Comparison of ENCODE assay signal across 8 mouse cellular contexts in the genomic region with DNA sequence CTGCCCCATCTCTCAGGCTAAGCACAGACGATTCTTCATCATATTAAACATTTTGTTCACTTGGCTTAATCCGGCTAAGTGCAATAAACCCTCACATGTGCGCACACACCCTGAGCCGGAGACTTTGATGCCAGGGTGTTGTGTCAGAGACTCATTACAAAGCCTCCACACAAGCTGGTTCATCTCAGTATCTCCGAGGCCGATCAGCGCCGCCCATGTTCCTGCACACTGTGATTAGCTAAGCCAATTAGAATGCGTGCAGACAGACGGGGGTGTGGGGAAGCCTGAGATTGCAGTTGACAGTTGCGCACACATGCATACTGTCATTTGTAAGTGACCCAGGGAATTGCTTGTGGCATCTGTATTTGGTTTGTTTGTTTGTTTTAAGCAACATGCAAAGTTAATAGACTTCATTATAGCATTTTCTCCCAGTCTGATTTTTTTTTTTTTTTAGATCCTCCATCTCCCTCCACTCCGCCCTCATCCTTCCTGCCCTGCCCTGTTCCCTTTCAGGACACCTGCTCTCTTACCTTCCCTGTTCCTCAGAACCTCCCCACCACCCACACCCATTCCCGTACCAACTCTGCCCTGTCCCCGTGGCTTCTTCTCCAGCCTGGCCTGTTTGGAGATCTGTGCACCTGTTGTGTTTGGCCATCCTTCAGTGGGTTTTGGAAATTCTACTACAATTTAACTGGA.
DNase-seq lines count a peak whose midpoint lies in the region; ATAC-seq and TF ChIP-seq lines count a peak whose summit lies in the region.

No protein-coding gene starts in this region.

- H3K27ac ChIP-seq in hindbrain, embryonic 13.5 days = no peak overlapping the region
- no peak overlapping the region for H3K27ac ChIP-seq in hindbrain, embryonic 12.5 days
- no peak overlapping the region for H3K27ac ChIP-seq in intestine, embryonic 14.5 days (ENCODE audit: low read depth)
- no peak overlapping the region for H3K27ac ChIP-seq in liver, embryonic 13.5 days
- no peak overlapping the region for H3K27ac ChIP-seq in cerebellum, adult 2 months (ENCODE audit: insufficient read depth, low read length)

- H3K4me3 ChIP-seq in hindbrain, embryonic 13.5 days = no peak overlapping the region
- no peak overlapping the region for H3K4me3 ChIP-seq in hindbrain, embryonic 12.5 days
- no peak overlapping the region for H3K4me3 ChIP-seq in intestine, embryonic 14.5 days (ENCODE audit: low read depth, low read length)
- no peak overlapping the region for H3K4me3 ChIP-seq in liver, embryonic 13.5 days (replicated peaks)
- no peak overlapping the region for H3K4me3 ChIP-seq in cerebellum, adult 2 months (replicated peaks; ENCODE audit: insufficient read depth, low read depth, low read length)

- TF ChIP-seq CTCF in cerebellum, adult 2 months (IDR thresholded peaks at IDR 0.05; ENCODE audit: borderline replicate concordance, insufficient read depth, low read depth, low read length) = no peak

- ATAC-seq in hindbrain, embryonic 13.5 days (ENCODE audit: low FRiP score) = 0 out of 2 replicates have a peak, but pooled peaks have one; percentile 44
- ATAC-seq in hindbrain, embryonic 12.5 days (ENCODE audit: low FRiP score) = no peak
- ATAC-seq in intestine, embryonic 14.5 days (replicated peaks; ENCODE audit: low FRiP score, low TSS enrichment, low read depth) = peak; percentile 50; the same call in 1 of the 2 replicates
- ATAC-seq in liver, embryonic 13.5 days (ENCODE audit: low read depth) = peak; percentile 19; the same call in 1 of the 2 replicates

- 67% methylated on average over 14 of the region's 14 CpGs for WGBS in hindbrain, embryonic 13.5 days
- WGBS in hindbrain, embryonic 12.5 days = 69% methylated on average over 14 of the region's 14 CpGs
- WGBS in intestine, embryonic 14.5 days = 62% methylated on average over 14 of the region's 14 CpGs
- WGBS in liver, embryonic 13.5 days (ENCODE audit: insufficient replicate concordance) = 44% methylated on average over 14 of the region's 14 CpGs
- 44% methylated on average over 14 of the region's 14 CpGs for WGBS in cerebellum, adult 2 months

- no peak overlapping the region for H3K4me2 ChIP-seq in hindbrain, embryonic 13.5 days
- H3K4me2 ChIP-seq in hindbrain, embryonic 12.5 days (replicated peaks) = no peak overlapping the region
- no peak overlapping the region for H3K4me2 ChIP-seq in intestine, embryonic 14.5 days (ENCODE audit: low read length)
- no peak overlapping the region for H3K4me2 ChIP-seq in liver, embryonic 13.5 days

- TF ChIP-seq POLR2A in cerebellum, adult 2 months (IDR thresholded peaks at IDR 0.05; ENCODE audit: borderline replicate concordance, insufficient read depth, low read length) = no peak

- peaks cover 10% of the 10 kb centered on the region; the same call in 1 of the 2 replicates for H3K27me3 ChIP-seq in hindbrain, embryonic 13.5 days
- H3K27me3 ChIP-seq in hindbrain, embryonic 12.5 days = peaks cover 2% of the 10 kb centered on the region; the same call in 1 of the 2 replicates
- H3K27me3 ChIP-seq in intestine, embryonic 14.5 days (replicated peaks; ENCODE audit: control insufficient read depth, insufficient read depth, low read length) = 0 out of 2 replicates have a peak, but pooled peaks cover 4% of the 10 kb centered on the region
- peaks cover 34% of the 10 kb centered on the region for H3K27me3 ChIP-seq in liver, embryonic 13.5 days
- H3K27me3 ChIP-seq in cerebellum, adult 2 months (ENCODE audit: control insufficient read depth, insufficient read depth, low read length) = no peaks in the 10 kb centered on the region

- no peak for DNase-seq in intestine, embryonic 14.5 days (ENCODE audit: low spot score)
- DNase-seq in liver, embryonic 13.5 days = peak; percentile 70
- DNase-seq in right cerebral cortex, postnatal 10 days (ENCODE audit: low spot score in 2 of 2) = peak; percentile 70 to 78
- no peak for DNase-seq in adrenal gland, adult 2 months
- DNase-seq in cerebellum, adult 2 months = no peak
- no peak for DNase-seq in thymus, postnatal 0 days (ENCODE audit: low spot score)

- H3K36me3 ChIP-seq in hindbrain, embryonic 13.5 days = no peaks in the 10 kb centered on the region
- no peaks in the 10 kb centered on the region for H3K36me3 ChIP-seq in hindbrain, embryonic 12.5 days
- H3K36me3 ChIP-seq in intestine, embryonic 14.5 days (ENCODE audit: control insufficient read depth, insufficient read depth, low read length) = no peaks in the 10 kb centered on the region
- no peaks in the 10 kb centered on the region for H3K36me3 ChIP-seq in liver, embryonic 13.5 days

- no peak overlapping the region for H3K9ac ChIP-seq in hindbrain, embryonic 13.5 days
- H3K9ac ChIP-seq in hindbrain, embryonic 12.5 days = no peak overlapping the region
- no peak overlapping the region for H3K9ac ChIP-seq in intestine, embryonic 14.5 days (ENCODE audit: low read length)
- no peak overlapping the region for H3K9ac ChIP-seq in liver, embryonic 13.5 days

- H3K4me1 ChIP-seq in hindbrain, embryonic 13.5 days (replicated peaks) = peaks cover 8% of the 10 kb centered on the region; the same call in 1 of the 2 replicates
- H3K4me1 ChIP-seq in hindbrain, embryonic 12.5 days = 0 out of 2 replicates have a peak, but pooled peaks cover 3% of the 10 kb centered on the region
- H3K4me1 ChIP-seq in intestine, embryonic 14.5 days (replicated peaks; ENCODE audit: control insufficient read depth, insufficient read depth, low read length) = no peaks in the 10 kb centered on the region
- H3K4me1 ChIP-seq in liver, embryonic 13.5 days (replicated peaks) = peaks cover 61% of the 10 kb centered on the region
- peaks cover 6% of the 10 kb centered on the region; the same call in 1 of the 2 replicates for H3K4me1 ChIP-seq in cerebellum, adult 2 months (ENCODE audit: control insufficient read depth, insufficient read depth, low read length)

- no peaks in the 10 kb centered on the region for H3K9me3 ChIP-seq in hindbrain, embryonic 13.5 days
- H3K9me3 ChIP-seq in hindbrain, embryonic 12.5 days (replicated peaks) = no peaks in the 10 kb centered on the region
- no peaks in the 10 kb centered on the region for H3K9me3 ChIP-seq in intestine, embryonic 14.5 days (ENCODE audit: control insufficient read depth, low read length)
- H3K9me3 ChIP-seq in liver, embryonic 13.5 days (replicated peaks) = no peaks in the 10 kb centered on the region

Comparison
In these comparisons a context has a peak if more than half of its experiments do, and no peak if none do; other contexts are left out.
1. DNase-seq: peak in liver, embryonic 13.5 days (single experiment) and right cerebral cortex, postnatal 10 days (2 of 2); none in intestine, embryonic 14.5 days (single experiment), adrenal gland, adult 2 months (single experiment), cerebellum, adult 2 months (0 of 2) and thymus, postnatal 0 days (single experiment).